Mouse (Mus musculus) hindbrain, embryonic 11.5 days (tissue): ENCODE measurements at regions not wholly inside any gene's neighbourhood (a gene's known extent, or its start where the extent isn't known, plus 50 kb on each side); places are given as distances from the start of the nearest gene placed in this dataset.

ENCODE experiments used
- ATAC-seq: fragments of 200-750 bp; cut with Nextera tagmentation; 2 replicates; pipeline ENCODE4 v1.8.0; 2017; ENCODE audit warnings: mild to moderate bottlenecking, moderate TSS enrichment, moderate library complexity; ENCODE audit not compliant: low FRiP score
- DNase-seq: peaks from one replicate; pipeline ENCODE4 v3.0.0-alpha.2; 2015; ENCODE audit warnings: low spot score
- H3K27ac ChIP-seq: fragments of 300-500 bp; sonication (generic); 2 replicates; pipeline ENCODE4 v1.5.1; 2014; ENCODE audit warnings: mild to moderate bottlenecking, low read depth, low read length
- H3K27me3 ChIP-seq: fragments of 300-500 bp; sonication (generic); 2 replicates; pipeline ENCODE4 v1.6.1; 2014; ENCODE audit warnings: mild to moderate bottlenecking, low read length, moderate library complexity, mixed read lengths; ENCODE audit not compliant: control insufficient read depth, insufficient read depth
- H3K36me3 ChIP-seq: fragments of 300-500 bp; sonication (generic); 2 replicates; pipeline ENCODE4 v1.6.1; 2014; ENCODE audit warnings: mild to moderate bottlenecking, low read length, moderate library complexity, mixed read lengths; ENCODE audit not compliant: control insufficient read depth, insufficient read depth
- H3K4me1 ChIP-seq: fragments of 300-500 bp; sonication (generic); replicated peaks from 2 replicates; pipeline ENCODE4 v1.6.1; 2014; ENCODE audit warnings: low read length, mixed read lengths; ENCODE audit not compliant: control insufficient read depth, insufficient read depth
- H3K4me2 ChIP-seq: fragments of 300-500 bp; sonication (generic); replicated peaks from 2 replicates; pipeline ENCODE4 v1.6.1; 2014; ENCODE audit warnings: mild to moderate bottlenecking, low read depth, low read length
- H3K4me3 ChIP-seq: fragments of 300-500 bp; sonication (generic); 2 replicates; pipeline ENCODE4 v1.5.1; 2014; ENCODE audit warnings: low read depth, low read length
- H3K9ac ChIP-seq: fragments of 300-500 bp; sonication (generic); 2 replicates; pipeline ENCODE4 v1.6.1; 2014; ENCODE audit warnings: low read depth, low read length
- H3K9me3 ChIP-seq: fragments of 300-500 bp; sonication (generic); 2 replicates; pipeline ENCODE4 v1.6.1; 2016; ENCODE audit warnings: low read length; ENCODE audit not compliant: control insufficient read depth
- WGBS: fragments of 180-500 bp; shearing (Covaris S2); extraction: QIAGEN DNeasy Blood & Tissue Kit; methylation state at CpG from one replicate; pipeline ENCODE4 v1.1.7; 2014; 5-methylcytosine and 5-hydroxymethylcytosine counted together

DNA sequence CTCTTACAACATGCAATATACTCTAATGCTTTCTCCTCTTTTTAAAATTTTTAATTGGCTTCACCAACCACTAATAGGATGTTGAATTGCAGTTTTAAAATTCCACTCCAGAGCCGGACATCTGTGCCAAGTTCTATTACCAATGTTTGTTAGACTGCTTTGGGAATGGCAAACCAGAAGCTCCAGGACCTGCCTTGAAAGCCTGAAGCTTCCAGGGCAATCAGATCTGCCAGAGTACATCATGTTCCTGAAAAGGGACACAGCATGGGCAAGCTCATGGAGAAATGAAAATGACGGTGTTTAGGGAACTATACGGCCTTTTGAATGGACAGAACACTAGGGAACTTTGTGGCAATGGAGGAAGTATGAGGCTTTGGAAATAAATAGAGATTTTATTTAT is 187.8 kb upstream of the Spaca1 start:
- no peaks in the 10 kb centered on the region for H3K9me3 ChIP-seq
- no peak overlapping the region for H3K9ac ChIP-seq
- DNase-seq (no peak), ATAC-seq (no peak)
- no peak overlapping the region for H3K4me3 ChIP-seq
- H3K27me3 ChIP-seq = no peaks in the 10 kb centered on the region
- no peaks in the 10 kb centered on the region for H3K4me1 ChIP-seq
- WGBS = 91% methylated on average over 3 of the region's 3 CpGs
- no peak overlapping the region for H3K27ac ChIP-seq
- no peaks in the 10 kb centered on the region for H3K36me3 ChIP-seq
- H3K4me2 ChIP-seq = no peak overlapping the region

DNA sequence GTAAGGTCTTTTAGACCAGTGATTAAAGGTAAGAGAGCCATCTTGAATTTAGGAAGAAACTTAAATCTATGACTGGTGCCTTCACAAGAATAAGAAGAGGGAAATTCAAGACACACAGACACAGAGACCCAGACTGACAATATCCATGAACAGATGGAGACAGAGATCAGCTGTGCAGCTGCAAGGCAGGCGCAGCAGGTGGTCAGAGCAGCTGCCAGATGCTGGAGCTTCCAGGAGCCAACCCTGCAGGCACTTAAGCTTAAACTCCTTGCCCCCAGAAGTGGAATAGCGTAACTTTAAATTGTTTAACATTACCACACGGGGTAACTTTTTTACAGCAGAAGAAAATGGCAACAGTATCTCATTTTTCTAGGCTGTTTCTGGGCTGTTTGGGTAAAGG is 189.6 kb upstream of the Spaca1 start:
- no peaks in the 10 kb centered on the region for H3K36me3 ChIP-seq
- WGBS = 62% methylated on average over 3 of the region's 3 CpGs
- no peak overlapping the region for H3K9ac ChIP-seq
- DNase-seq = no peak
- no peak for ATAC-seq
- no peaks in the 10 kb centered on the region for H3K27me3 ChIP-seq
- no peak overlapping the region for H3K4me3 ChIP-seq
- H3K4me1 ChIP-seq = no peaks in the 10 kb centered on the region
- H3K4me2 ChIP-seq = no peak overlapping the region
- H3K9me3 ChIP-seq = no peaks in the 10 kb centered on the region
- H3K27ac ChIP-seq = no peak overlapping the region

DNA sequence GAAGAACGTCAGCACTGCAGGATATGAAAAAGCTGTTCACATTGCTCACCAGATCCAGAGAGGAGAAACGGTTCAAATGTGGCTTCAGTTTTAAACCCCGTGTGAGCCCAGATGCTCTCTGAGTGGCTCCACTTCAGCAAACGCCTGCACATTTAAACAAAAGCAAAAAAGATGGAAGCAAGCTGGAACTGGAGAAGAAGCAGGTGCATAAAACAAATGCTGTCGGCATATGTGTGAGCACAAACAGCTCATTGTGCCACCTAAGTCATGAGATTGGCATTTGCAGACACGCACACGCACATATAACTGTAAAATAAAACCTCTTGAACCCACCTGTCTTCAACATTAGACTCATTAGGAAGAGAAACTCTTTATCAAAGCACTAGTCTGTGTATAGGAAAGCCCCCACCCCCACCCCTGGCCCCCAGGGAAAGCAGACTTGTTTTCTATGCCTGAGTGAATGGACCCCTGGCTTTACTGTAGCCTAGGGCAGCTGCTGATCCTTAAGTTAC is 191.1 kb upstream of the Spaca1 start:
- 69% methylated on average over 7 of the region's 7 CpGs for WGBS
- H3K4me1 ChIP-seq = no peaks in the 10 kb centered on the region
- H3K27me3 ChIP-seq = no peaks in the 10 kb centered on the region
- no peaks in the 10 kb centered on the region for H3K9me3 ChIP-seq
- no peak for ATAC-seq
- H3K27ac ChIP-seq = no peak overlapping the region
- no peak overlapping the region for H3K4me3 ChIP-seq
- no peak for DNase-seq
- no peak overlapping the region for H3K9ac ChIP-seq
- H3K4me2 ChIP-seq = no peak overlapping the region
- no peaks in the 10 kb centered on the region for H3K36me3 ChIP-seq

GRCm38 (mm10) chr4:34241673-34242072 is 191.7 kb upstream of the Spaca1 start:
- no peak for ATAC-seq
- H3K9me3 ChIP-seq = no peaks in the 10 kb centered on the region
- H3K4me1 ChIP-seq = no peaks in the 10 kb centered on the region
- no peak for DNase-seq
- H3K36me3 ChIP-seq = no peaks in the 10 kb centered on the region
- no peak overlapping the region for H3K9ac ChIP-seq
- H3K27ac ChIP-seq = no peak overlapping the region
- H3K4me3 ChIP-seq = no peak overlapping the region
- no peak overlapping the region for H3K4me2 ChIP-seq
- H3K27me3 ChIP-seq = no peaks in the 10 kb centered on the region
- 75% methylated on average over 3 of the region's 3 CpGs for WGBS

- Histone ChIP-seq H3K36me3 (no peaks in the 10 kb centered on the region), H3K9me3 (no peaks in the 10 kb centered on the region), H3K4me2 (no peak overlapping the region), H3K27me3 (no peaks in the 10 kb centered on the region), H3K9ac (no peak overlapping the region), H3K4me1 (no peaks in the 10 kb centered on the region), H3K27ac (no peak overlapping the region), H3K4me3 (no peak overlapping the region)
- DNase-seq (no peak), ATAC-seq (no peak)
Measured at GRCm38 (mm10) chr4:34259444-34259843, 209.5 kb upstream of the Spaca1 start.

DNA sequence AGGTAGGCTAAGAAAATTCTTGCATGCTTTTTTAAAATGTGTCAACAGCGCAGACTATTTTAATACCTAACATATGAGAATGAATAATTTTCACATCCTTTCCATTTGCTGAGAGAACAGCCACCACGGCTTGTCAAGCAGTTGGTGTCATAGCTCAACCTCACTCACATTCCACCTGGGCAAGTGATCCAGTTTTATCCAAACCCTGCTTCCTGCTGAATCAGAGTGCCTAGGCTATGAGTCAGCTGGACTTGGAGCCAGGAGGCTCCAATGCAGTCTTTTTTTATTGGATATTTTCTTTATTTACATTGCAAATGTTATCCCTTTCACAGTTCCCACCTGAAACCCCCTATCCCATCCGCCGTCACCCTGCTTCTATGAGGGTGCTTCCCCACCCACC is 210.5 kb upstream of the Spaca1 start:
- Histone ChIP-seq H3K36me3 (no peaks in the 10 kb centered on the region), H3K4me3 (no peak overlapping the region), H3K27ac (no peak overlapping the region), H3K27me3 (no peaks in the 10 kb centered on the region), H3K4me2 (no peak overlapping the region), H3K9ac (no peak overlapping the region), H3K4me1 (no peaks in the 10 kb centered on the region), H3K9me3 (no peaks in the 10 kb centered on the region)
- ATAC-seq (no peak), DNase-seq (no peak)
- 87% methylated on average over 4 of the region's 4 CpGs for WGBS

DNA sequence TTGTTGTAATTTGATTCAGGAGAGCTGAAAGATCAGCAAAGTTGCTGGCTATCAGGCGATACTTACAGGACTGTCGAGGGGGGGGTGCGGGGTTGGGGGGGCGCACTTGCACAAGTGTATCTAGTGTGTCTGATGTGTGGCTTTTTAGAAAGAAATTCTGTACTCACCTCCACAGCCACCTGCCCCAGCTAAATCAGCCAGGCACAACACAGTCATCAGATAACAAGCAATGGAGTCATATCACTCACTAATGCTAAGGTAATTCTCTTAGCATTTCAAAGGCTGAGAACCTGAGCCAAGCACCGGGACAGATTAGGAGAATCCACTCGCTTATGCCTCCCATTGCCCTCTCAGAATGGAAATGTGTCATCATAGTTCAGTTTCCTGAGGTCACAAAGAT is 211.8 kb upstream of the Spaca1 start:
- no peak overlapping the region for H3K4me3 ChIP-seq
- 70% methylated on average over 6 of the region's 6 CpGs for WGBS
- H3K4me2 ChIP-seq = no peak overlapping the region
- no peaks in the 10 kb centered on the region for H3K27me3 ChIP-seq
- ATAC-seq = no peak
- H3K27ac ChIP-seq = no peak overlapping the region
- no peaks in the 10 kb centered on the region for H3K4me1 ChIP-seq
- H3K9ac ChIP-seq = no peak overlapping the region
- DNase-seq = no peak
- no peaks in the 10 kb centered on the region for H3K36me3 ChIP-seq
- no peaks in the 10 kb centered on the region for H3K9me3 ChIP-seq

DNA sequence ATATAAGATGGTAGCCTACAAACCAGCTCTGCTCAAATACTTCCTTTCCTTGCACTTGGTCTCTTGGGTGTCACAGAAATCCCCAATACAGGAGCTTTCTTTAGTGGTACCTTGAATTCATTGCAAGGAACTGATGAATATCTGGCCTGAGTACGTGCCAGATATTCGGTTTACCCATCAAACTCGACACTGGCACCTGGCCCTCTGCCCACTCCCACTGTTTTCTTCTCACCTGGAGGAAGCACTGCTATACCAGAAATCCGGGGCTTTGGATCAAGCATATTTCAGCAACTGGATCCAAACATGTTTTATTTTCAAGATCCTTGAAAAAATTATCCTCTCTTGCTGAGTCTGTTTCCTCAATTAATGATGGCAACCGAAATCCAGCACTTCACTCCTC is 214.4 kb upstream of the Spaca1 start:
- Histone ChIP-seq H3K27ac (no peak overlapping the region), H3K27me3 (no peaks in the 10 kb centered on the region), H3K4me3 (no peak overlapping the region), H3K36me3 (no peaks in the 10 kb centered on the region), H3K4me2 (no peak overlapping the region), H3K9me3 (no peaks in the 10 kb centered on the region), H3K4me1 (no peaks in the 10 kb centered on the region), H3K9ac (no peak overlapping the region)
- ATAC-seq (no peak), DNase-seq (no peak)
- WGBS = 90% methylated on average over 5 of the region's 5 CpGs

DNA sequence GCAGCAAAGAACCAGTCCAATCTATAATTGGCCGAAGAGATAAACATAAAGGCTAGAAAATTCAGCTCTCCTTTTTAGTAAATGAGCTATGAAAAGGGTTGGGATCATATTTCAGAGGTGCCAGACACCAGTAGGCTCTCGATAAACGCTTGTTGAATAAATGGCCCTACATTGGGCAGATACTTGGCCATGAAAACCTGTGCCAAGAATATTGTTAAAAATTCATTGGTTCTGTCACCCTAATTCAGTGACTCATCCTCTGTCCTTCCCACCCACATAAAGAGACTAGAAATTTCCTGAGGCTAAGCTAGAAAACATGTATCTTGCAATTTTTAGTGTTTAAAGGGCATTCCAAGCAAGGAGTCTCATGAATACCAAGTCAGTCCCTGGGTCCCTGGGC is 224.3 kb upstream of the Spaca1 start:
- no peak for ATAC-seq
- no peaks in the 10 kb centered on the region for H3K36me3 ChIP-seq
- H3K9me3 ChIP-seq = no peaks in the 10 kb centered on the region
- H3K4me3 ChIP-seq = no peak overlapping the region
- H3K4me2 ChIP-seq = no peak overlapping the region
- WGBS = 82% methylated on average over 3 of the region's 3 CpGs
- no peaks in the 10 kb centered on the region for H3K4me1 ChIP-seq
- no peaks in the 10 kb centered on the region for H3K27me3 ChIP-seq
- no peak for DNase-seq
- no peak overlapping the region for H3K9ac ChIP-seq
- H3K27ac ChIP-seq = no peak overlapping the region
